Mouse (Mus musculus): Measurements from ENCODE around the gene Vps13c.
A peak's percentile ranks its signal among the peaks of the same experiment; 100 is the strongest.

Vps13c gene

GRCm38 (mm10) chr9:67839981-67840859 is at the start of gene Vps13c:
Gene Vps13c (plus strand): TSS chr9:67840396.
- peak; percentile 89 to 91 for DNase-seq (ENCODE audit: low spot score in 2 of 2)

GRCm38 (mm10) chr9:67792405-67792804 is 47.8 kb upstream of the Vps13c start:
- DNase-seq (ENCODE audit: low spot score in 2 of 2) = no peak

- no peak for DNase-seq (ENCODE audit: low spot score in 2 of 2)
These were observed 46.7 kb upstream of the Vps13c start for GRCm38 (mm10) chr9:67793501-67793900.

- DNase-seq (ENCODE audit: low spot score in 2 of 2) = no peak
These were observed 46.0 kb upstream of the Vps13c start for GRCm38 (mm10) chr9:67794216-67794615.

- no peak for DNase-seq (ENCODE audit: low spot score in 2 of 2)
These were observed 45.5 kb upstream of the Vps13c start for GRCm38 (mm10) chr9:67794668-67795067.

- DNase-seq (ENCODE audit: low spot score in 2 of 2) = peak; percentile 79 to 84
These were observed 45.0 kb upstream of the Vps13c start for GRCm38 (mm10) chr9:67795205-67795675.

GRCm38 (mm10) chr9:67799078-67799819 is 40.9 kb upstream of the Vps13c start:
- no peak for DNase-seq (ENCODE audit: low spot score in 2 of 2)

GRCm38 (mm10) chr9:67802241-67802640 is 38.0 kb upstream of the Vps13c start:
- peak; percentile 42 to 59 for DNase-seq (ENCODE audit: low spot score in 2 of 2)

- no peak for DNase-seq (ENCODE audit: low spot score in 2 of 2)
These were observed 33.2 kb upstream of the Vps13c start for GRCm38 (mm10) chr9:67807000-67807399.

- no peak for DNase-seq (ENCODE audit: low spot score in 2 of 2)
These were observed 29.7 kb upstream of the Vps13c start for GRCm38 (mm10) chr9:67810527-67810926.

- no peak for DNase-seq (ENCODE audit: low spot score in 2 of 2)
These were observed 29.1 kb upstream of the Vps13c start for GRCm38 (mm10) chr9:67811116-67811515.

- no peak for DNase-seq (ENCODE audit: low spot score in 2 of 2)
These were observed 27.0 kb upstream of the Vps13c start for GRCm38 (mm10) chr9:67813171-67813570.

- DNase-seq (ENCODE audit: low spot score in 2 of 2) = no peak
These were observed 26.4 kb upstream of the Vps13c start for GRCm38 (mm10) chr9:67813665-67814337.

GRCm38 (mm10) chr9:67816172-67816928 is 23.8 kb upstream of the Vps13c start:
- DNase-seq (ENCODE audit: low spot score in 2 of 2) = no peak

- peak in 1 of 2 experiments; percentile 44 for DNase-seq (ENCODE audit: low spot score in 2 of 2)
These were observed 22.1 kb upstream of the Vps13c start for GRCm38 (mm10) chr9:67817898-67818667.

GRCm38 (mm10) chr9:67818668-67818950 is 21.6 kb upstream of the Vps13c start:
- no peak for DNase-seq (ENCODE audit: low spot score in 2 of 2)

GRCm38 (mm10) chr9:67823131-67823530 is 17.1 kb upstream of the Vps13c start:
- DNase-seq (ENCODE audit: low spot score in 2 of 2) = no peak

- no peak for DNase-seq (ENCODE audit: low spot score in 2 of 2)
These were observed 14.7 kb upstream of the Vps13c start for GRCm38 (mm10) chr9:67825527-67825926.

- peak; percentile 71 to 76 for DNase-seq (ENCODE audit: low spot score in 2 of 2)
These were observed 12.0 kb upstream of the Vps13c start for GRCm38 (mm10) chr9:67828182-67828581.

GRCm38 (mm10) chr9:67830411-67831358 is 9.5 kb upstream of the Vps13c start:
- DNase-seq (ENCODE audit: low spot score in 2 of 2) = peak; percentile 53 to 72

Measured in right cerebral cortex, postnatal 10 days (tissue).